In the genomic region with DNA sequence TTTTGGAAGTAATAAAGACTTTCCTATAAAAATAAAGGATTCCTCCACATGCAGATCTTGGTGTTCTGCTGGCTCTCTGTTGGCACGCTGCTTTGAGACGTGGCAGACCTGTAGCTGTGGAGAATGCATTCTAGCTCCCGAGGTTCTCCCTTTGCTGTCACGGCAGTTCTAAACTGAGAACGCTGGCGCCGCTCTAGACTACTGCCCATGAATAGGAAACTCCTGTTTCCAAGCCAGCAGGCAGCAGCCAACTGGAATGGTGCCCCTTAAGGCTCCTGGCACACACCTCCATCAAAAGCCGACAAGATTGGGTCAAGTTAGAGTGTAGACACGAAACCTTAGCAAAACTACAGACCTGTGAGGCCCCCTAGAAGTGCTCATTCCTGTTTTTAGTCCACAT, we compare ENCODE assay signal across 12 mouse cellular contexts. TPM values are rescaled to one million over a fixed set of nuclear protein-coding genes. Genes with fewer than 3 reads are reported as not detected.
DNase-seq lines count a peak whose midpoint lies in the region.
"Had no signal": no experiment of that assay in that cellular context is flagged by ENCODE, and none has a peak within 500 bp of the region (broad histone marks: within the 10 kb centered on the region; RNA-seq: fewer than 3 reads in every experiment).

No protein-coding gene starts in this region.

- peak; percentile 40 for DNase-seq in adrenal gland, adult 2 months
- no peak for DNase-seq in adrenal gland, postnatal 4 days (ENCODE audit: low spot score in 2 of 2)
- DNase-seq in left cerebral cortex, adult 18-20 months (ENCODE audit: low spot score in 2 of 2) = peak; percentile 50 to 62
- DNase-seq in left cerebral cortex, adult 11 months (ENCODE audit: low spot score) = no peak
- DNase-seq in gastrocnemius, postnatal 25 days = peak; percentile 45
- DNase-seq in right cerebral cortex, adult 2 months (ENCODE audit: low spot score in 2 of 2) = peak; percentile 48 to 69
- no peak for DNase-seq in urinary bladder, adult 2 months (ENCODE audit: low spot score)
- DNase-seq in thymus, postnatal 14 days = no peak

RNA-seq across cellular contexts. Expression of a gene that starts 10.8 kb away (rescaled TPM):
- total RNA-seq in adrenal gland, adult 2 months (2021) = 100 to 1,000 TPM in 1 of 2 experiments, 10 to 100 TPM in 1; 92.1 to 138 TPM
- polyA plus RNA-seq in adrenal gland, adult 2 months (2012; rRNA removed) = 141 and 155 TPM in 2 replicates
- total RNA-seq in adrenal gland, postnatal 4 days (2021) = 100 to 1,000 TPM in 1 of 2 experiments, 10 to 100 TPM in 1; 99.6 to 105 TPM
- 10 to 100 TPM; 20.1 to 20.6 TPM for total RNA-seq in left cerebral cortex, adult 18-20 months (2021)
- 10 to 100 TPM; 14.8 to 18.0 TPM for total RNA-seq in gastrocnemius, postnatal 25 days (2021)
- polyA plus RNA-seq in urinary bladder, adult 2 months (2012; rRNA removed) = 84.5 and 91.6 TPM in 2 replicates

RNA-seq across cellular contexts. Expression of a gene that starts 37.7 kb away (rescaled TPM):
- 1 to 10 TPM; 1.5 to 2.6 TPM for total RNA-seq in adrenal gland, adult 2 months (2021)
- not detected in 2 replicates for polyA plus RNA-seq in adrenal gland, adult 2 months (2012; rRNA removed)
- total RNA-seq in adrenal gland, postnatal 4 days (2021) = 1 to 10 TPM; 1.7 to 2.5 TPM
- under 1 TPM; 0.14 to 0.28 TPM for total RNA-seq in left cerebral cortex, adult 18-20 months (2021)
- under 1 TPM; 0.20 to 0.51 TPM for total RNA-seq in gastrocnemius, postnatal 25 days (2021)
- 0.52 and 0.57 TPM in 2 replicates for polyA plus RNA-seq in urinary bladder, adult 2 months (2012; rRNA removed)
- polyA plus RNA-seq: hindbrain, embryonic 12.5 days; limb, embryonic 13.5 days; macrophage; stomach, embryonic 14.5 days had no signal

RNA-seq across cellular contexts. Expression of a gene that starts 38.4 kb away (rescaled TPM):
- 10 to 100 TPM; 80.6 to 82.6 TPM for total RNA-seq in adrenal gland, adult 2 months (2021)
- polyA plus RNA-seq in adrenal gland, adult 2 months (2012; rRNA removed) = 16.6 and 17.0 TPM in 2 replicates
- total RNA-seq in adrenal gland, postnatal 4 days (2021) = 100 to 1,000 TPM in 1 of 2 experiments, 10 to 100 TPM in 1; 99.3 to 101 TPM
- 10 to 100 TPM; 45.7 to 49.1 TPM for total RNA-seq in left cerebral cortex, adult 18-20 months (2021)
- 10 to 100 TPM; 53.8 to 58.9 TPM for total RNA-seq in gastrocnemius, postnatal 25 days (2021)
- polyA plus RNA-seq in urinary bladder, adult 2 months (2012; rRNA removed) = 73.3 and 84.5 TPM in 2 replicates

RNA-seq across cellular contexts. Expression of a gene that starts 38.5 kb away (rescaled TPM):
- total RNA-seq in adrenal gland, adult 2 months (2021) = 100 to 1,000 TPM; 286 to 294 TPM
- polyA plus RNA-seq in adrenal gland, adult 2 months (2012; rRNA removed) = 128 and 181 TPM in 2 replicates
- 100 to 1,000 TPM; 400 to 439 TPM for total RNA-seq in adrenal gland, postnatal 4 days (2021)
- 100 to 1,000 TPM; 115 to 117 TPM for total RNA-seq in left cerebral cortex, adult 18-20 months (2021)
- total RNA-seq in gastrocnemius, postnatal 25 days (2021) = 100 to 1,000 TPM; 157 TPM
- 111 and 120 TPM in 2 replicates for polyA plus RNA-seq in urinary bladder, adult 2 months (2012; rRNA removed)

Comparison
In these comparisons a context has a peak if more than half of its experiments do, and no peak if none do; other contexts are left out.
1. DNase-seq: peak in adrenal gland, adult 2 months (single experiment), left cerebral cortex, adult 18-20 months (2 of 2), gastrocnemius, postnatal 25 days (single experiment) and right cerebral cortex, adult 2 months (2 of 2); none in adrenal gland, postnatal 4 days (0 of 2), left cerebral cortex, adult 11 months (single experiment), urinary bladder, adult 2 months (single experiment) and thymus, postnatal 14 days (single experiment).
2. RNA of a gene that starts 10.8 kb away (total RNA-seq): 92.1 to 138 TPM in adrenal gland, adult 2 months and 99.6 to 105 TPM in adrenal gland, postnatal 4 days; 20.1 to 20.6 TPM in left cerebral cortex, adult 18-20 months and 14.8 to 18.0 TPM in gastrocnemius, postnatal 25 days; every median in the first group is over 4 times any median in the second.